Comparison of ENCODE assay signal across 15 mouse cellular contexts in the genomic region with DNA sequence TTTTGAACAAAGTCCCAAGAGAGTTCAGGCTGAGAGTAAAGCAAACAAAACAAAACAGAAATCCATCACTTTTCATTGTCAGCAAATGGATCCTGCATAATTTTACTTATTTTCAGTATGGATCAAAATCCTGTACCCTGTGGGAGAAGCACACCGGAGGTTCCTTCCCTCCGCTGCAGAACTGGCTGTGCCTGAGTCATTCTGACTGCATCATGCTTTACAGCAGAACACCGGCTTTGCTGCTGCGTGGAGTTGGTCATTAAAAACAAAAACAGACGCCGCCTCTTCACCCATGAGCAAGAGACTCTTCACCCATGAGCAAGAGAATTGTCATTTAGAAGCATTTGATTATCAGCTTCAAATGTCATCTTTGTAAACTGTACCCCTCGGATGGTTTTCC.
"Had no signal": no experiment of that assay in that cellular context is flagged by ENCODE, and none has a peak within 500 bp of the region (broad histone marks: within the 10 kb centered on the region; RNA-seq: fewer than 3 reads in every experiment).

No protein-coding gene starts in this region.

- ATAC-seq: hindbrain, embryonic 16.5 days; inflammation-experienced regulatory T-cells, adult 6 months; intestine, embryonic 15.5 days; intestine, postnatal 0 days had no signal

- DNase-seq: gastrocnemius, postnatal 14 days; heart, adult 2 months; heart, postnatal 10 days; heart, postnatal 4 days; kidney, adult 18-20 months; kidney, adult 8-10 months; kidney, postnatal 10 days; kidney, postnatal 25 days; kidney, postnatal 4 days; liver; liver, embryonic 13.5 days had no signal
